Mouse (Mus musculus) embryonic stem cell, embryonic (primary cell): Measurements from ENCODE around the gene Psmc3ip.

ENCODE experiments used
- CTCF ChIA-PET, 4 experiments: fragments of 300-600 bp in 2 of 4; fragments of 350-600 bp in 2 of 4; sonication (Branson Sonifier 250); formaldehyde crosslinking; loops; one replicate each; lab custom pipeline; 2022; ENCODE audit warnings: inconsistent platforms in 2 of 4; lab: Charles Lee
- POLR2A ChIA-PET, 4 experiments: fragments of 300-600 bp in 2 of 4; fragments of 350-600 bp in 2 of 4; sonication (Branson Sonifier 250); formaldehyde crosslinking; loops; one replicate each; lab custom pipeline; 2022; ENCODE audit warnings: antibody characterized with exemption in 4 of 4, inconsistent platforms in 1 of 4; lab: Charles Lee

Gene Psmc3ip

GRCm38 (mm10) chr11:101095314-101096024 lies at the start of gene Psmc3ip:
TSS of gene Psmc3ip (minus strand) at chr11:101095436.
- POLR2A ChIA-PET = interaction anchor here (0.5 to 4.2 kb wide), 52 partner anchors 8 to 681 kb away, joined by 3 to 39 read pairs (median 4); partner anchors contain the start of genes Coasy (in 3 of the 4), Retreg3 (in 3 of the 4), Tubg1 (in 3 of the 4) and Mlx (in 2 of the 4)
- CTCF ChIA-PET = interaction anchor here (0.5 to 2.4 kb wide), 46 partner anchors 8 to 772 kb away, joined by 3 to 18 read pairs (median 4); partner anchors contain the start of genes Coasy (in 3 of the 4), Ccr10 (in 2 of the 4), Mlx (in 2 of the 4) and Plekhh3 (in 2 of the 4)

DNA sequence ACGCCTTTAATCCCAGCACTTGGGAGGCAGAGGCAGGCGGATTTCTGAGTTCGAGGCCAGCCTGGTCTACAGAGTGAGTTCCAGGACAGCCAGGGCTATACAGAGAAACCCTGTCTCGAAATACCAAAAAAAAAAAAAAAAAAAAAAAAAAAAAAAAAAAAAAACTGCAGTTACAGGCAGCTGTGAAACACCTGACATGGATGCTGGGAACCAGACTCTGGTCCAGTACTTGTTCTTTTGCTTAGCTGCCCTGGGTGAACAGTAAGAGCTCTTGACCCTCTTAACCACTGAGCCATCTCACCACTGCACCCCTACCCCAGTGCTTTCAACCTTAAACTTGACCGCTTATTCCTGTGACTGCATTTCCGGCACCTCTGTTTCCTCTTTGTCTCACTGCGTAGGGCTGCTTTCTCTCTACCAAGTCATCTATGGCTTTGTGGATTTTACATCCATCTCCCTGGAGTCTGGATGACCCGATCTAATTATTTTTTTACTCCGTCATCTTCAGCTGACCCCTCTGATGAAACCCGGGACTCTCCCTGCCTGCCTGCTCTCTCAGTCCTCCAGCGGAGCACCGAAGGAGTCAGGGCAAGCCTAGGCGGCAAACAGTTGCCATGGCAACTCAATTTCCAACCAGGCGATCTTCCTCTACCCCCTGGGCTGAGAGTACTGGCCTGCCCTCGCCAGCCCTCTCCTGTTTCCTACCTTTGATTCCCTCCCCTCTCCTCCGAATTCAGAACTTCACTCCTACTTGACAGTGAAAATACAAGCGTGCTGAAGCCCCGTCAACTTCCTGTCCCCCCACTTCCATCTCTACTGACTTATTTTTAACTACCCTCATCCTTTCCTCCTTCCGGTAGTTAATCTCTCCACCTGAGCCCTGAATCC lies 48.3 kb upstream of the Psmc3ip start:
- ChIA-PET POLR2A (interaction anchor here in 3 of 4 experiments (0.5 to 1.5 kb wide), 9 partner anchors 9 to 185 kb away, joined by 3 to 5 read pairs (median 3); partner anchors contain the start of gene Plekhh3 (in 1 of the 3)), CTCF (interaction anchor here in 3 of 4 experiments (0.6 to 1.4 kb wide), 7 partner anchors 12 to 778 kb away, joined by 3 to 5 read pairs (median 3); partner anchors contain the start of gene Psmc3ip (in 1 of the 3))

DNA sequence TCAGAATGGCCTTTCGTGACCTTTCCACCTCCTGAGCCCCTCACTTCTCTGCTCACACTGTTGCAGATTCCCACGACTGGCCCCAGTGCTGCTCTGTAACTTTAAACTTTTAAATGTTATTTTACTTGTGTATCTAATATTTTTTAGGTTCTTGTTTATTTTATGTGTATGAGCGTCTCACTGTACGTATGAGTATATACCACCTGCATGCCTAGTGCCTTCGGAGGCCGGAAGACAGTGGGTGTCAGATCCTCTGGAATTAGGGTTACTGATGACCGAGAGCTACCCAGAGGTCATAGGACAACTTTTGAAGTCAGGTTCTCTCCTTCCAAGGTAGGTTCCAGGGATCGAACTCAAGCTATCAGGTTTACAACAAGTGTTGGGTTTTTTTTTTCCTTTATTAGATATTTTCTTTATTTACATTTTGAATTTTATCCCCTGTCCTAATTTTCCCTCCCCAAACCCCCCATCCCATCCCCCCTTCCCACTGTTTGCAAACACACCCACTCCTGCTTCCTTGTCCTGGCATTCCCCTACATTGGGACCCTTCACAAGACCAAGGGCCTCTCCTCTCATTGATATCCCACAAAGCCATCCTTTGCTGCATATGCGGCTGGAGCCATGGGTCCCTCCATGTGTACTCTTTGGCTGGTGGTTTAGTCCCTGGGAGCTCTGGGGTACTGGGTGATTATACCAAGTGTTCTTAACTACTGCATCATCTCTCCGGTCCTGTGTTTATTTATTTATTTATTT lies 47.2 kb upstream of the Psmc3ip start:
- CTCF ChIA-PET = interaction anchor here in 1 of 4 experiments (0.5 to 3.1 kb wide), 2 partner anchors 11 to 155 kb away, joined by 3 to 10 read pairs; no protein-coding TSS in a partner anchor
- POLR2A ChIA-PET = interaction anchor here in 2 of 4 experiments (0.6 to 1.4 kb wide), 4 partner anchors 23 to 543 kb away, joined by 3 to 4 read pairs (median 4); partner anchors contain the start of genes Plekhh3 (in 1 of the 2), Retreg3 (in 1 of the 2) and Tubg1 (in 1 of the 2)

DNA sequence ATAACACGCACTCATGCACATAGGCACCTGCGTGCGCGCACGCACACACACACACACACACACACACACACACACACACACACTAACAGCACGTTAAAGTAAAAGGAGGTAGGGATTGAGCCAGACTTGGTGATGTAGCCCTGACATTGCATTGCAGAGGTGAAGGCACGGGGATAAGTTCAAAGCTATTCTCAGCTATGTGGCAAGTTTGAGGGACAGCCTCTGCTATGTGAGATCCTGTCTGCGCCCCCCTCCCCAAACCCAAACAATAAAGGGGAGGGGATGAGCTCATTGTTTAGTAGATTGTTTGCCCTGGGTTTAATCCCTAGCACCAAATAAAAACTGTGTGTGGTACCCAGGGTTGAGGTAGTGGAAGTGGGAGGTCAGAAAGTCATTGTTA lies 45.9 kb upstream of the Psmc3ip start:
- POLR2A ChIA-PET = interaction anchor here in 2 of 4 experiments (0.7 to 1.8 kb wide), 10 partner anchors 9 to 303 kb away, joined by 3 to 6 read pairs (median 3); partner anchors contain the start of genes Plekhh3 (in 1 of the 2), Retreg3 (in 1 of the 2) and Tubg1 (in 1 of the 2)
- CTCF ChIA-PET = interaction anchor here in 2 of 4 experiments (0.6 to 3.1 kb wide), 4 partner anchors 10 to 121 kb away, joined by 3 to 10 read pairs (median 4); no protein-coding TSS in a partner anchor

- POLR2A ChIA-PET = interaction anchor here in 3 of 4 experiments (0.6 to 1.8 kb wide), 9 partner anchors 9 to 304 kb away, joined by 3 to 6 read pairs (median 3); partner anchors contain the start of genes Retreg3 (in 1 of the 3) and Tubg1 (in 1 of the 3)
- CTCF ChIA-PET = interaction anchor here in 3 of 4 experiments (0.5 to 3.1 kb wide), 6 partner anchors 9 to 300 kb away, joined by 3 to 10 read pairs (median 4); no protein-coding TSS in a partner anchor
These were observed 45.1 kb upstream of the Psmc3ip start for GRCm38 (mm10) chr11:101140164-101140819.

DNA sequence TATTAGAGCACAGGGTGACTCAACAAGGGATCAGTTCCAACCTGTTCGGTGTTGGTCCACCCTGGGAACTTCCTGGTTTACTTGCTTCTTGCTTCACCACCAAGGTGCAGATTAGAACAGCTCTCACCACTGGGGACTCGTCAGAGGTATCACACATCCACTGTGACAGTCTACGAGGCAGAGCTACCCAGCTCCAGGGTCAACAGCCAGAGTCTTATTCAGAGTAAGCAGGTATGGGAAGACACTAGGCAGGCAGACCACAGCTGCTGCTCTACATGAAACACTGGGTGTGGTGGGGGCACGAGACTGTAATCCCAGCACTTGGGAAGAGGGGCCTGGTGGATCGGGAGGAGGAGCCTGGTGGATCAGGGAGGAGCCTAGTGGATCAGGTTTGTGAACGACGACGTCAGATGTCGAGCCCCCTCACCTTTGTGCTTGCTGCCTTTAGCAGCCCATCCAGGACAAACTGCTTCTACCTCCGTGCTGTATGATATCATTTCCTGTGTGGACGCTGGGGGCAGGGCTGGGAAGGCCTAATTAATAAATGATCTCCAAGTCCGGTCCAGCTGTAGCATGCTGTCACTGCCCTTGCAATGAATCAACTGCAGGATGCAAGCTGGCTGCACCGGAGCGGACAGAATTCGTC lies 43.4 kb upstream of the Psmc3ip start:
- POLR2A ChIA-PET = interaction anchor here in 3 of 4 experiments (0.7 to 3.6 kb wide), 8 partner anchors 19 to 327 kb away, joined by 3 to 12 read pairs (median 4); partner anchors contain the start of genes Plekhh3 (in 2 of the 3), Cntnap1 (in 1 of the 3), Retreg3 (in 1 of the 3) and Rnd2 (in 1 of the 3)
- CTCF ChIA-PET = interaction anchor here (0.6 to 1.7 kb wide), 8 partner anchors 11 to 80 kb away, joined by 3 to 8 read pairs (median 3); partner anchors contain the start of genes Naglu (in 1 of the 4) and Plekhh3 (in 1 of the 4)

- ChIA-PET POLR2A (interaction anchor here in 3 of 4 experiments (0.6 to 3.6 kb wide), 6 partner anchors 17 to 817 kb away, joined by 3 to 12 read pairs (median 5); partner anchors contain the start of genes Retreg3 (in 2 of the 3), Tubg1 (in 2 of the 3), Cntnap1 (in 1 of the 3) and Plekhh3 (in 1 of the 3)), CTCF (interaction anchor here in 1 of 4 experiments (1.2 kb wide), 1 partner anchor 39 kb away, joined by 4 read pairs; no protein-coding TSS in a partner anchor)
These were observed 41.8 kb upstream of the Psmc3ip start for GRCm38 (mm10) chr11:101137000-101137399.

GRCm38 (mm10) chr11:101134217-101134865 lies 39.1 kb upstream of the Psmc3ip start:
- ChIA-PET CTCF (interaction anchor here in 2 of 4 experiments (0.6 to 0.8 kb wide), 6 partner anchors 17 to 373 kb away, joined by 3 to 4 read pairs (median 4); partner anchors contain the start of gene Rpl27 (in 1 of the 2)), POLR2A (interaction anchor here in 3 of 4 experiments (0.5 to 1.3 kb wide), 5 partner anchors 14 to 325 kb away, joined by 3 to 5 read pairs (median 3); partner anchors contain the start of genes Retreg3 (in 1 of the 3), Rpl27 (in 1 of the 3) and Tubg1 (in 1 of the 3))

- CTCF ChIA-PET = interaction anchor here (0.7 to 3.8 kb wide), 9 partner anchors 38 to 68 kb away, joined by 5 to 135 read pairs (median 19); partner anchors contain the start of genes Ccr10 (in 2 of the 4), Plekhh3 (in 2 of the 4), Cntnap1 (in 1 of the 4) and Mlx (in 1 of the 4)
These were observed 37.8 kb upstream of the Psmc3ip start for GRCm38 (mm10) chr11:101133037-101133436.

GRCm38 (mm10) chr11:101131701-101132100 lies 36.5 kb upstream of the Psmc3ip start:
- CTCF ChIA-PET = interaction anchor here (0.5 to 3.8 kb wide), 78 partner anchors 9 to 1969 kb away, joined by 3 to 135 read pairs (median 4); partner anchors contain the start of genes Ccr10 (in 3 of the 4), Plekhh3 (in 3 of the 4), Retreg3 (in 3 of the 4) and Tubg1 (in 3 of the 4)
- POLR2A ChIA-PET = interaction anchor here (0.6 to 2.2 kb wide), 24 partner anchors 9 to 1389 kb away, joined by 3 to 16 read pairs (median 4); partner anchors contain the start of genes Retreg3 (in 3 of the 4), Tubg1 (in 3 of the 4), Ccr10 (in 1 of the 4) and Cntnap1 (in 1 of the 4)

More at GRCm38 (mm10) chr11:101133037-101133436, 37.8 kb upstream of the Psmc3ip start:
- POLR2A ChIA-PET = interaction anchor here in 3 of 4 experiments (0.7 to 2.2 kb wide), 5 partner anchors 15 to 495 kb away, joined by 3 to 16 read pairs (median 5); partner anchors contain the start of genes Cntnap1 (in 1 of the 3) and Plekhh3 (in 1 of the 3)

- POLR2A ChIA-PET = interaction anchor here (0.6 to 2.2 kb wide), 19 partner anchors 10 to 1390 kb away, joined by 3 to 16 read pairs (median 4); partner anchors contain the start of genes Retreg3 (in 2 of the 4), Tubg1 (in 2 of the 4), Ccr10 (in 1 of the 4) and Cntnap1 (in 1 of the 4)
- CTCF ChIA-PET = interaction anchor here (0.6 to 3.8 kb wide), 43 partner anchors 10 to 801 kb away, joined by 3 to 135 read pairs (median 4); partner anchors contain the start of genes Ccr10 (in 3 of the 4), Plekhh3 (in 2 of the 4), Retreg3 (in 2 of the 4) and Tubg1 (in 2 of the 4)
These were observed 36.0 kb upstream of the Psmc3ip start for GRCm38 (mm10) chr11:101131187-101131586.

- ChIA-PET POLR2A (interaction anchor here in 1 of 4 experiments (0.9 to 1.4 kb wide), 2 partner anchors 9 to 10 kb away, joined by 3 read pairs; partner anchors contain the start of genes Retreg3 and Tubg1), CTCF (interaction anchor here in 2 of 4 experiments (0.7 to 3.8 kb wide), 4 partner anchors 44 to 792 kb away, joined by 3 to 135 read pairs (median 26); partner anchors contain the start of genes Ccr10 (in 2 of the 2), Becn1 (in 1 of the 2), Cntnap1 (in 1 of the 2) and Plekhh3 (in 1 of the 2))
These were observed 35.0 kb upstream of the Psmc3ip start for GRCm38 (mm10) chr11:101130056-101130756.
